Mouse (Mus musculus) heart, adult 2 months (tissue): ENCODE measurements around the gene Zdhhc16. TPM values are rescaled to one million over a fixed set of nuclear protein-coding genes. Genes with fewer than 3 reads are reported as not detected.

Source experiments
- DNase-seq, 2 experiments: peaks; one replicate each; pipeline ENCODE4 v3.0.0; 2021
- H3K27ac ChIP-seq: fragments of 200-600 bp; 2 replicates; pipeline ENCODE4 v1.8.1; 2022
- H3K27me3 ChIP-seq: fragments of 200-500 bp; 2 replicates; pipeline ENCODE4 v1.6.1; 2012; ENCODE audit warnings: mild to moderate bottlenecking, low read length, inconsistent platforms, mixed read lengths; ENCODE audit not compliant: control insufficient read depth, insufficient read depth
- H3K36me3 ChIP-seq: fragments of 200-500 bp; 2 replicates; pipeline ENCODE4 v1.6.1; 2012; ENCODE audit warnings: low read length, inconsistent platforms; ENCODE audit not compliant: control insufficient read depth, insufficient read depth
- H3K4me1 ChIP-seq: fragments of 200-500 bp; 2 replicates; pipeline ENCODE4 v1.6.1; 2011; ENCODE audit warnings: low read length; ENCODE audit not compliant: control insufficient read depth, insufficient read depth
- H3K4me3 ChIP-seq: fragments of 200-600 bp; 2 replicates; pipeline ENCODE4 v1.8.1; 2022
- H3K79me2 ChIP-seq: fragments of 200-500 bp; replicated peaks from 2 replicates; pipeline ENCODE4 v1.6.1; 2012; ENCODE audit warnings: mild to moderate bottlenecking, inconsistent platforms, low read length, moderate library complexity, mixed read lengths; ENCODE audit not compliant: control insufficient read depth, insufficient read depth
- H3K9ac ChIP-seq: fragments of 200-500 bp; 2 replicates; pipeline ENCODE4 v1.6.1; 2012; ENCODE audit warnings: low read depth, mild to moderate bottlenecking, control low read depth, inconsistent platforms, low read length, mixed read lengths
- CTCF ChIP-seq: fragments of 200-600 bp; IDR thresholded peaks from 2 replicates; pipeline ENCODE4 v1.8.1; 2022; ENCODE audit warnings: antibody characterized with exemption, mild to moderate bottlenecking, moderate library complexity
- EP300 ChIP-seq: fragments of 200-500 bp; IDR thresholded peaks from 2 replicates; pipeline ENCODE4 v1.6.1; 2011; ENCODE audit warnings: low read depth, low read length, control low read depth; ENCODE audit not compliant: insufficient read depth
- POLR2A ChIP-seq: fragments of 200-500 bp; IDR thresholded peaks from 2 replicates; pipeline ENCODE4 v1.6.1; 2011; ENCODE audit warnings: mild to moderate bottlenecking, low read depth, low read length, control low read depth; ENCODE audit not compliant: insufficient read depth
- WGBS: fragments of 180-500 bp; shearing (Covaris S2); methylation state at CpG from one replicate; pipeline ENCODE4 v1.1.7; 2018; 5-methylcytosine and 5-hydroxymethylcytosine counted together
- intact Hi-C: fragments of 180-260 bp; cut with DNase I; formaldehyde crosslinking; loops from one replicate; pipeline ENCODE4 v1.15.1; 2025
- polyA plus RNA-seq: library from polyadenylated mRNA; depleted of rRNA; stranded (reverse); fragments of >200 nt; gene quantifications from 2 replicates; pipeline ENCODE4 v1.2.3, GENCODE M21; 2012
- total RNA-seq, 2 experiments: library from RNA; stranded (reverse); gene quantifications; 2 replicates each; pipeline ENCODE4 v1.2.3; 2021

Zdhhc16 gene
- total and polyA plus RNA-seq, 3 experiments: 12.3 to 40.3 (median 14.6) TPM

GRCm38 (mm10) chr19:41896319-41896711, 37.0 kb upstream of the Zdhhc16 start:
- WGBS: 13% methylated on average over 18 of the region's 18 CpGs
- TF ChIP-seq EP300: no peak
- no peak for TF ChIP-seq POLR2A
- TF ChIP-seq CTCF: no peak

GRCm38 (mm10) chr19:41898860-41899259, 34.4 kb upstream of the Zdhhc16 start:
- H3K4me3 ChIP-seq: no peak overlapping the region
- H3K36me3 ChIP-seq: no peaks in the 10 kb centered on the region
- H3K79me2 ChIP-seq: no peaks in the 10 kb centered on the region
- no peaks in the 10 kb centered on the region for H3K27me3 ChIP-seq
- 51% methylated on average over 4 of the region's 4 CpGs for WGBS
- peak in 1 of 2 experiments; percentile 23 for DNase-seq
- H3K4me1 ChIP-seq: 0 out of 2 replicates have a peak, but pooled peaks cover 1% of the 10 kb centered on the region
- peak; percentile 76 for TF ChIP-seq CTCF
- no peak for TF ChIP-seq POLR2A
- no peak for TF ChIP-seq EP300
- intact Hi-C loops: loop anchor here (1.0 to 5.0 kb wide), 2 partner anchors 33 to 127 kb away; partner anchors contain the start of genes Exosc1 and Zdhhc16
- H3K27ac ChIP-seq: no peak overlapping the region
- H3K9ac ChIP-seq: no peak overlapping the region

More at GRCm38 (mm10) chr19:41896319-41896711, 37.0 kb upstream of the Zdhhc16 start:
- DNase-seq: no peak
- Histone ChIP-seq H3K27me3 (no peaks in the 10 kb centered on the region), H3K9ac (peak overlapping the region; percentile 4; the same call in 1 of the 2 replicates), H3K4me1 (0 out of 2 replicates have a peak, but pooled peaks cover 1% of the 10 kb centered on the region), H3K36me3 (no peaks in the 10 kb centered on the region), H3K27ac (peak overlapping the region; percentile 68), H3K4me3 (peak overlapping the region; percentile 69), H3K79me2 (no peaks in the 10 kb centered on the region)
- intact Hi-C loops: loop anchor here (5.0 kb wide), 1 partner anchor 36 kb away; the partner anchor contains the start of genes Exosc1 and Zdhhc16

GRCm38 (mm10) chr19:41900495-41901090, 32.7 kb upstream of the Zdhhc16 start:
- no peak overlapping the region for H3K9ac ChIP-seq
- H3K27ac ChIP-seq: no peak overlapping the region
- intact Hi-C loops: no loop called here
- WGBS: 80% methylated on average over 8 of the region's 8 CpGs
- TF ChIP-seq EP300 (no peak), CTCF (no peak), POLR2A (no peak)
- no peak overlapping the region for H3K4me3 ChIP-seq
- H3K4me1 ChIP-seq: no peaks in the 10 kb centered on the region
- no peak for DNase-seq
- H3K27me3 ChIP-seq: no peaks in the 10 kb centered on the region
- H3K79me2 ChIP-seq: no peaks in the 10 kb centered on the region
- H3K36me3 ChIP-seq: no peaks in the 10 kb centered on the region

- TF ChIP-seq POLR2A: no peak
- TF ChIP-seq CTCF: no peak
- no peak for TF ChIP-seq EP300
- WGBS: 47% methylated on average over 2 of the region's 2 CpGs
- DNase-seq: no peak
- Histone ChIP-seq H3K27ac (no peak overlapping the region), H3K27me3 (no peaks in the 10 kb centered on the region), H3K9ac (no peak overlapping the region), H3K79me2 (no peaks in the 10 kb centered on the region), H3K36me3 (no peaks in the 10 kb centered on the region), H3K4me3 (no peak overlapping the region), H3K4me1 (no peaks in the 10 kb centered on the region)
- intact Hi-C loops: no loop called here
Measured at GRCm38 (mm10) chr19:41901696-41902095, 31.6 kb upstream of the Zdhhc16 start.

- TF ChIP-seq EP300: no peak
- TF ChIP-seq POLR2A: no peak
- TF ChIP-seq CTCF: no peak
- Histone ChIP-seq H3K4me1 (no peaks in the 10 kb centered on the region), H3K27ac (no peak overlapping the region), H3K9ac (no peak overlapping the region), H3K79me2 (no peaks in the 10 kb centered on the region), H3K36me3 (no peaks in the 10 kb centered on the region), H3K27me3 (no peaks in the 10 kb centered on the region), H3K4me3 (no peak overlapping the region)
- WGBS: 61% methylated on average over 10 of the region's 10 CpGs
- intact Hi-C loops: no loop called here
- no peak for DNase-seq
Measured at GRCm38 (mm10) chr19:41902848-41903593, 30.3 kb upstream of the Zdhhc16 start.

GRCm38 (mm10) chr19:41905246-41905645, 28.0 kb upstream of the Zdhhc16 start:
- Histone ChIP-seq H3K27ac (no peak overlapping the region), H3K79me2 (no peaks in the 10 kb centered on the region), H3K9ac (no peak overlapping the region), H3K4me1 (no peaks in the 10 kb centered on the region), H3K36me3 (no peaks in the 10 kb centered on the region), H3K27me3 (no peaks in the 10 kb centered on the region), H3K4me3 (no peak overlapping the region)
- no peak for TF ChIP-seq CTCF
- TF ChIP-seq EP300: no peak
- no peak for TF ChIP-seq POLR2A
- intact Hi-C loops: no loop called here
- DNase-seq: no peak
- 91% methylated on average over 2 of the region's 2 CpGs for WGBS
